Comparison of ENCODE assay signal across 14 mouse cellular contexts in genomic region chr4:151138586-151138985, GRCm38 (mm10). TPM values are rescaled to one million over a fixed set of nuclear protein-coding genes. Genes with fewer than 3 reads are reported as not detected.
DNase-seq lines count a peak whose midpoint lies in the region; ATAC-seq and TF ChIP-seq lines count a peak whose summit lies in the region.
"Had no signal": no experiment of that assay in that cellular context is flagged by ENCODE, and none has a peak within 500 bp of the region (broad histone marks: within the 10 kb centered on the region; RNA-seq: fewer than 3 reads in every experiment).

No protein-coding gene starts in this region.

- WGBS in heart, embryonic 15.5 days, result 27% methylated on average over 2 of the region's 2 CpGs
- 11% methylated on average over 2 of the region's 2 CpGs for WGBS in forebrain, embryonic 13.5 days
- WGBS in hindbrain, embryonic 14.5 days, result 15% methylated on average over 2 of the region's 2 CpGs
- WGBS in neural tube, embryonic 13.5 days, result 26% methylated on average over 2 of the region's 2 CpGs
- 14% methylated on average over 2 of the region's 2 CpGs for WGBS in lung, adult 2 months

- TF ChIP-seq POLR2A in lung, adult 2 months (IDR thresholded peaks at IDR 0.05; ENCODE audit: borderline replicate concordance, extremely low read depth, low read depth, low read length), result no peak

- DNase-seq in heart, adult 18-20 months, result no peak
- no peak for DNase-seq in hindbrain, embryonic 14.5 days (ENCODE audit: low spot score)
- no peak for DNase-seq in embryo, embryonic 9.5 days (ENCODE audit: extremely low spot score)
- DNase-seq in lung, adult 2 months, result no peak
- DNase-seq: gastrocnemius, postnatal 10 days; layer of hippocampus, adult 9-11 months; thymus, postnatal 25 days had no signal

- ATAC-seq in heart, embryonic 15.5 days (replicated peaks; ENCODE audit: insufficient number of reproducible peaks, insufficient read depth, low FRiP score, low read depth), result no peak
- no peak for ATAC-seq in forebrain, embryonic 13.5 days
- no peak for ATAC-seq in hindbrain, embryonic 14.5 days (ENCODE audit: low FRiP score)
- ATAC-seq in neural tube, embryonic 13.5 days (ENCODE audit: low read depth), result no peak

- H3K9me3 ChIP-seq in heart, embryonic 15.5 days (replicated peaks), result no peaks in the 10 kb centered on the region
- no peaks in the 10 kb centered on the region for H3K9me3 ChIP-seq in forebrain, embryonic 13.5 days (replicated peaks)
- H3K9me3 ChIP-seq in hindbrain, embryonic 14.5 days (ENCODE audit: control insufficient read depth, low read length), result no peaks in the 10 kb centered on the region
- no peaks in the 10 kb centered on the region for H3K9me3 ChIP-seq in neural tube, embryonic 13.5 days
- H3K9me3 ChIP-seq: limb, embryonic 13.5 days had no signal

- peak overlapping the region; percentile 53; the same call in 1 of the 2 replicates for H3K27ac ChIP-seq in heart, embryonic 15.5 days
- peak overlapping the region; percentile 99 for H3K27ac ChIP-seq in forebrain, embryonic 13.5 days
- peak overlapping the region; percentile 97 for H3K27ac ChIP-seq in hindbrain, embryonic 14.5 days
- peak overlapping the region; percentile 98 for H3K27ac ChIP-seq in neural tube, embryonic 13.5 days (replicated peaks)
- H3K27ac ChIP-seq: limb, embryonic 13.5 days had no signal

- H3K9ac ChIP-seq in heart, embryonic 15.5 days, result peak overlapping the region; percentile 11; the same call in 1 of the 2 replicates
- peak overlapping the region; percentile 57 for H3K9ac ChIP-seq in forebrain, embryonic 13.5 days
- H3K9ac ChIP-seq in hindbrain, embryonic 14.5 days, result peak overlapping the region; percentile 48; the same call in 1 of the 2 replicates
- peak overlapping the region; percentile 64 for H3K9ac ChIP-seq in neural tube, embryonic 13.5 days
- H3K9ac ChIP-seq: lung, embryonic 14.5 days had no signal

- no peaks in the 10 kb centered on the region for H3K36me3 ChIP-seq in heart, embryonic 15.5 days
- H3K36me3 ChIP-seq in forebrain, embryonic 13.5 days (ENCODE audit: poor library complexity, severe bottlenecking), result no peaks in the 10 kb centered on the region
- H3K36me3 ChIP-seq in hindbrain, embryonic 14.5 days (replicated peaks; ENCODE audit: control insufficient read depth, insufficient read depth), result no peaks in the 10 kb centered on the region
- H3K36me3 ChIP-seq in neural tube, embryonic 13.5 days, result peaks cover under 1% of the 10 kb centered on the region; the same call in 1 of the 2 replicates
- H3K36me3 ChIP-seq: limb, embryonic 13.5 days had no signal

- peak overlapping the region; percentile 23; the same call in 1 of the 2 replicates for H3K4me2 ChIP-seq in heart, embryonic 15.5 days
- H3K4me2 ChIP-seq in forebrain, embryonic 13.5 days, result peak overlapping the region; percentile 64
- H3K4me2 ChIP-seq in hindbrain, embryonic 14.5 days (replicated peaks), result peak overlapping the region; percentile 55
- peak overlapping the region; percentile 52 for H3K4me2 ChIP-seq in neural tube, embryonic 13.5 days

- no peak overlapping the region for H3K4me3 ChIP-seq in heart, embryonic 15.5 days
- no peak overlapping the region; the same call in 1 of the 2 replicates for H3K4me3 ChIP-seq in forebrain, embryonic 13.5 days
- H3K4me3 ChIP-seq in hindbrain, embryonic 14.5 days (replicated peaks; ENCODE audit: low read length), result no peak overlapping the region
- peak overlapping the region; percentile 15; the same call in 1 of the 2 replicates for H3K4me3 ChIP-seq in neural tube, embryonic 13.5 days
- no peak overlapping the region for H3K4me3 ChIP-seq in lung, adult 2 months (replicated peaks; ENCODE audit: extremely low read depth, low read depth, low read length)

- no peak for TF ChIP-seq CTCF in lung, adult 2 months (IDR thresholded peaks at IDR 0.05; ENCODE audit: insufficient read depth, low read length)

- peaks cover 43% of the 10 kb centered on the region for H3K4me1 ChIP-seq in heart, embryonic 15.5 days (replicated peaks)
- peaks cover 52% of the 10 kb centered on the region for H3K4me1 ChIP-seq in forebrain, embryonic 13.5 days
- peaks cover 38% of the 10 kb centered on the region for H3K4me1 ChIP-seq in hindbrain, embryonic 14.5 days (replicated peaks; ENCODE audit: control insufficient read depth, insufficient read depth, low read length)
- peaks cover 44% of the 10 kb centered on the region for H3K4me1 ChIP-seq in neural tube, embryonic 13.5 days (replicated peaks)
- peaks cover 2% of the 10 kb centered on the region; the same call in 1 of the 2 replicates for H3K4me1 ChIP-seq in lung, adult 2 months (ENCODE audit: control insufficient read depth, insufficient read depth, low read length)

- peaks cover 15% of the 10 kb centered on the region; the same call in 1 of the 2 replicates for H3K27me3 ChIP-seq in heart, embryonic 15.5 days
- no peaks in the 10 kb centered on the region for H3K27me3 ChIP-seq in forebrain, embryonic 13.5 days
- no peaks in the 10 kb centered on the region for H3K27me3 ChIP-seq in hindbrain, embryonic 14.5 days (ENCODE audit: control insufficient read depth, insufficient read depth, low read length)
- H3K27me3 ChIP-seq in neural tube, embryonic 13.5 days, result no peaks in the 10 kb centered on the region

RNA-seq across cellular contexts. Expression of gene Gm13090, which starts 49.2 kb away (rescaled TPM):
- not detected in 2 replicates for polyA plus RNA-seq in heart, embryonic 15.5 days (2015; fragmentation: Nextera tagmentation; extraction: Ambion mirVana)
- total RNA-seq in heart, adult 18-20 months (2021), result not detected
- polyA plus RNA-seq in forebrain, embryonic 13.5 days (2015; fragmentation: Nextera tagmentation; extraction: Ambion mirVana), result 0.33 TPM in 1 of 2 replicates, not detected in the other
- polyA plus RNA-seq in hindbrain, embryonic 14.5 days (2014; fragmentation: Nextera tagmentation; extraction: Ambion mirVana), result 0.30 and 0.36 TPM in 2 replicates
- polyA plus RNA-seq in neural tube, embryonic 13.5 days (2015; fragmentation: Nextera tagmentation; extraction: Ambion mirVana), result 0.36 TPM in 1 of 2 replicates, not detected in the other
- not detected in 2 replicates for polyA plus RNA-seq in lung, adult 2 months (2012; rRNA removed)
- total RNA-seq: adrenal gland, postnatal 36 days; CH12.LX; gastrocnemius, postnatal 10 days had no signal
- polyA plus RNA-seq: limb, embryonic 13.5 days; lung, embryonic 14.5 days had no signal

Comparison
In these comparisons a context has a peak if more than half of its experiments do, and no peak if none do; other contexts are left out.
1. H3K9ac ChIP-seq: peak in every context shown above with its lines; median percentile 64 in neural tube, embryonic 13.5 days; 57 in forebrain, embryonic 13.5 days; 48 in hindbrain, embryonic 14.5 days; 11 in heart, embryonic 15.5 days.